Mouse (Mus musculus): ENCODE data around the gene Tlr11.

Gene Tlr11

DNA sequence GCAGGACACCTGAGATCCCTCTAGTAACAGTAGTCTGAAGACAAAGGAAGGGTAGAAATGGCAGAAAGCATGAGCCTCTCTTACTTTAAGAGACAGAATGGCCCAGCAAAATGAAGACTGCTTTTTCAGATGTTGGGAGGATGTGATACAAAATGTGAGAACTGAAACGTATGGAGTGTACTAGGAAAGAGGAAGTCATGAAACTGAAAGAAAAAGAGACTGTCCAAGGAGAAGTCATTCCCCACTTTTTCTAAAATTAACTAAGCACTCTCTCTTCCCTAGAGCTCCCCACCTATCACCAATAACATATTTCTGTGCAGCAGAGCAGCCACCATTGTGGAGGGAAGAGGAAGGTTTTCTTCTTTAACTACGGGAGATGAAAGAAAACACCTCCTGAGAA lies at the start of gene Tlr11:
TSS of gene Tlr11 (plus strand) at position 322 of the 400 bp plus-strand sequence.
- no peak for DNase-seq

DNA sequence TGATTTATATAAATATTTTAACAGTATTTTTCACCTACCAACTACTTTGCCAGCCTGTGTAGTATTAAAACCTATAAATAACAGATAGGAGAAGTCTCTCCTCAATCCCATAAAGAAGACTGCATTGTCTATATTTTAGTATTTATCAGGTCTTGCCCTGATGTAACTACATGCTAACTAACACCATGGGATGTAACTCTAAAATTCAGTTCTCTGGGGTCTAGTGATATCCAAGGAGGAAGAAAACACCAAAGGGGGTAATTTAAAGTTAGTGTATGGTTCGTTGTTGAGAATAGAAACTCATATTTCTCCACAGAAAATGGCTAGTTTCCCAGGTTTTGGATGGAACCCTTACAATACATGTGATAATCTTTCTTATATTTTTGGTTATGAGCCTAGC lies 31.1 kb upstream of the Tlr11 start, which contains the start of gene Olfr734:
TSS of gene Olfr734 (minus strand) at position 101 of the 400 bp plus-strand sequence.
- DNase-seq = no peak

DNA sequence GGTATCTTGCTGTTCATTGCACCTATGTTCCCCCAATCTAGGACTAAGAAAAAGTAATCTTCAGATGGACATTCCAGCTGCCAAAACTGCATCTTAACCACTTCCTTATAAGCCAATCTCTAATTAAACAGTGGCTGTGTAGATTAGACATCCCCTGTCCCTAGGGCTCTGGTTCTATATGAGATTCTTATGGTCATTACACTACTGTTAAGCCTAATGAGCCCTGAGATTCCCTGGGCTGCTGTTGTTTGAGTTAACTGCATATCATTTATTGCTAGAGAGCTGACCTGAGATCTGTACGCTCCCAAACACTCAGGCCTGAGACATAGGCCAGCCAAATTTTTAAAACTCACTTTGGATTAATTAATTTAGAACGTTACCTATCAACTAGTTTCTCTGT lies 8.9 kb upstream of the Tlr11 start, which contains the start of gene Olfr735:
TSS of gene Olfr735 (minus strand) at position 77 of the 400 bp plus-strand sequence.
- no peak for DNase-seq

DNA sequence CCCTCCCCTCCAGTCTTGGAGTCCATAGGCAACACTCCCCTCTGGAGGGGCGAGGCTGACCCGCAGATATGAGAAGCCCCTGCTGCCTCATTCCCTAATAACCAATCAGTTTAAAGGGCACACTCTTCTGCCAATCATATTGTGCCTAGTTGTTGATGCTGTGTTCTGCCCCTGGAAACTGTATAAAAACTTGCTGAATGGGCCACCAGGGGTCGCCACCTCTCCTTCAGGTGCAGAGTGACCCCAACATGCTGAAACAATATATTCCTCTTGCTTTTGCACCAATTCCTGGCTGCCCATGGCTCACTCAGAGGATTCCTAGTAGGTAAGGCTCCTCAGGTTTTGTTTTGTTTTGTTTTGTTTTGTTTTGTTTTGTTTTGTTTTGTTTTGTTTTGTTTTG lies 5.3 kb upstream of the Tlr11 start:
- peak in 1 of 2 experiments; percentile 25 for DNase-seq

DNA sequence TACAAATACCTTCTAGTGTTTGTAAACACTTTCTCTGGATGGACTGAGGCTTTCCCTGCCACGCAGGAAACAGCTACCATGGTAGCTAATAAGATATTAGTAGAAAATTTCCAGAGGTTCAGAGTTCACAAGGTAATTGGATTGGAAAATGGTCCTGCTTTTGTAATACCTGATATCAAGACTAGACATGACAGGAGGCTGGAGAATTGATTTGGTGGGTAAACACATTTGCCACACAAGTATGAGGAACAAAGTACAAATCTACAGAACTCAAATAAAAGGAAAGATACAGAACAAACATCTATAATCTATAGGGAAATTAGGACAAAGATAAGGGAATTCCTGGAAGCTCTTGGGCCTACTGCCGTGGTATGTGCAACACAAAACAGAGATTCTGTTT lies 989 bp upstream of the Tlr11 start:
- DNase-seq = no peak

DNA sequence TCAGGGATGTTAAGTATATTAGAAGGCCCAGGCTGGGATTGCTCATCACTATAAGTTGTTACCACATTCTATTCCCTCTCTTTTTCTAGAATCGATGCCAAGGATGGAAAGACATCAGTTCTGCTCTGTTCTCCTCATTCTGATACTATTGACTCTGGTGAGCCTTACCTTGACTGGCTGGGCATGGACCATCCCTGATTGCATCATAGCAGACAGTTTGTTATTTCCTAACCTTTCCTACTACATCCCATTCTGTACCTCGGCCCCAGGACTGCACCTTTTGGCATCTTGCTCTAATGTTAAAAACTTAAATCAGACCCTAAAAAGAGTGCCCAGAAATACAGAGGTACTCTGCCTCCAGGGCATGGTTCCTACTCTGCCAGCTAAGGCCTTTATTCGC lies 2.8 kb downstream of the Tlr11 start:
- DNase-seq = no peak

DNA sequence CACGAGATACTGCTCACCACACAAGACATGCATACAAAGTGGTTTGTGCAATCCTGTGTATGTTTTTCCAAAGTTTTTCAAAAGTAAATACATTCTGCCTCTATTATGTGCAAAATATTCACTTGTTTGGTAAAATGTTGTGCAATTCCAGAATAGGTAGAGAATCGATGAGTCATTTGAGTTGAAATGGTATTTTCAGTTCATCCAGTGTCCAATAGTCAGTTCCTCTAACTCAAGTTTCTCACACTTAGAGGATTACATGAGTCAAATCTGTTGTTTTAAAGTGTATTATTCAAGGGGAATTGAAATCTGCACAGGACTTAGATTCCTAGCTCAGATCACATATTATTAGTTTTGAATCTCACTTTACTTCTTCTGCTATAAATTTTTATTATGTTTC lies 5.8 kb downstream of the Tlr11 start:
- no peak for DNase-seq

DNA sequence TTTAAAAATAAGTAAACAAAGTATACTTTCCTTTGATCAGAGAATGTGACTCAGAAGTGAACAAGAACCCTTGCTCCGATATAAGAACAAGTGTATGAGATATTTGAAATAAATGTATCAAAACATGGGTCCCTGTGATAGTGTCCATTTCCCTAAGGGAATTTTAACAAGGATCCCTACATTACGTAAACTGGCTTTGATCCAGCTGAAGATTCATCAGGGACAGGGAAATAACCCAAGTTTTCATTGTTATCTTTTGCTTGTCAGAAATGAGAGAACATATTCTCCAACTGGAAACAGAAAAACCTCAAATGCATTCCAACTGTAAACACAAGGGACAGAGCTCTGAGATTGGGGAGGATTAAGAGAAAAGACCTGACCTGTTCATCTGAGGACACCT lies 23.1 kb downstream of the Tlr11 start, which contains the start of gene Olfr736:
TSS of gene Olfr736 (plus strand) at position 301 of the 400 bp plus-strand sequence.
- no peak for DNase-seq

DNA sequence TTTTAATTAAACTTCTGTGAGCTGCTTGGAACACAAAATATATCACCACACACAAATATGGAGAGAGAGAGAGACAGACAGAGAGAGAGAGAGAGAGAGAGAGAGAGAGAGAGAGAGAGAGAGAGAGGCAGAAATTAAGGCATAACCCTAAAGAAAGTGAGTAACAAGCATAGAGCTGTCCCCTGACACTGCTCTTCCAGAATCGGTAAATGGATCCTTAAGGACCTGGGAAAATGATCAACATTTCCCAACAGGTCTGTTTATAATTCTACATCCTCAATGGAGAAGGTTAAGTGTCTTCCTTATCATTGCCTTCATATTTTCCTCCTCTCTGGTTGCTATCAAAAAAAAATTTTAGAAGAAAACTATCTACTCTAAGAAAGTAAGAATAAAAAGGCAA lies 49.6 kb downstream of the Tlr11 start, which contains the start of gene Olfr738:
TSS of gene Olfr738 (plus strand) at position 301 of the 400 bp plus-strand sequence.
- DNase-seq = no peak

Measured in kidney, adult 8-10 months (tissue).